Mouse (Mus musculus): ENCODE measurements around the gene Pgm2. TPM values are rescaled to one million over a fixed set of nuclear protein-coding genes. Genes with fewer than 3 reads are reported as not detected.

The Pgm2 gene
- polyA plus RNA-seq, 1 experiment from 2014 or later = 18.4 TPM

DNA sequence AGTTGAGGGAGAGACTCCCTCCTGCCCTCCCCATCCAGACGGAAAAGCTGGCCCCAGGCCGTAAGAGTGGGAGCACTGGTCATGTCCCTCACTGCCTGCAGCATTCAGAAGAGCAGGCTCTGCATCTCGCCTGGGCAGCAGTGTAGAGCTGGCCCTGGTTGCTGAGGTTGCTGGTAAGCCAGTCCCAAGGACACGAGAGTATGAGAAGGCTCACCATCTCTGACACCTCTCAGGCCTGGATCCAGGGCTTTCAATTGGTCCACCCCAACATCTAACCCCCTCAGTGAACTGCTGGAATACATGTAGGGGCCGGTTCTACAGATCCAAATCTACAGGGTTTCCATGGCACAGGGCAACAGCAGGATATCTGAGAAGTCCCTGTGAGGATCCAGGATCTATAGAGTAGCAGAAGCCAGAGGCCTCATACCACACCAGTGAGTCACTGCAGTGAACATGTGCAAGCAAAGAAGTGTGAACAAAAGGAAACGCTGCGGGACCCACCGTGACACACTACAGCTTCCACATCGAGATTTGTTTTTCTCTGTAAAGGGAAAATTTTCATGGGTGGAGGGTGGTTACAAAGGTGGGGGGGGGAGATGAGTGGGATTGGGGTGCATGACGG lies 53.7 kb downstream of the Pgm2 start:
- Histone ChIP-seq H3K9ac (replicated peaks; ENCODE audit: low read depth, low read length) (no peak overlapping the region), H3K27ac (ENCODE audit: low read depth, low read length) (no peak overlapping the region), H3K36me3 (ENCODE audit: control insufficient read depth, insufficient read depth, low read length) (no peaks in the 10 kb centered on the region), H3K4me3 (ENCODE audit: low read depth, low read length) (no peak overlapping the region), H3K4me2 (ENCODE audit: low read depth, low read length) (no peak overlapping the region), H3K9me3 (ENCODE audit: control insufficient read depth, low read length) (no peaks in the 10 kb centered on the region), H3K4me1 (ENCODE audit: control insufficient read depth, insufficient read depth, low read length) (no peaks in the 10 kb centered on the region), H3K27me3 (ENCODE audit: control insufficient read depth, insufficient read depth, low read length) (no peaks in the 10 kb centered on the region)
- 83% methylated on average over 10 of the region's 10 CpGs for WGBS
- no peak for ATAC-seq (ENCODE audit: low read depth)

DNA sequence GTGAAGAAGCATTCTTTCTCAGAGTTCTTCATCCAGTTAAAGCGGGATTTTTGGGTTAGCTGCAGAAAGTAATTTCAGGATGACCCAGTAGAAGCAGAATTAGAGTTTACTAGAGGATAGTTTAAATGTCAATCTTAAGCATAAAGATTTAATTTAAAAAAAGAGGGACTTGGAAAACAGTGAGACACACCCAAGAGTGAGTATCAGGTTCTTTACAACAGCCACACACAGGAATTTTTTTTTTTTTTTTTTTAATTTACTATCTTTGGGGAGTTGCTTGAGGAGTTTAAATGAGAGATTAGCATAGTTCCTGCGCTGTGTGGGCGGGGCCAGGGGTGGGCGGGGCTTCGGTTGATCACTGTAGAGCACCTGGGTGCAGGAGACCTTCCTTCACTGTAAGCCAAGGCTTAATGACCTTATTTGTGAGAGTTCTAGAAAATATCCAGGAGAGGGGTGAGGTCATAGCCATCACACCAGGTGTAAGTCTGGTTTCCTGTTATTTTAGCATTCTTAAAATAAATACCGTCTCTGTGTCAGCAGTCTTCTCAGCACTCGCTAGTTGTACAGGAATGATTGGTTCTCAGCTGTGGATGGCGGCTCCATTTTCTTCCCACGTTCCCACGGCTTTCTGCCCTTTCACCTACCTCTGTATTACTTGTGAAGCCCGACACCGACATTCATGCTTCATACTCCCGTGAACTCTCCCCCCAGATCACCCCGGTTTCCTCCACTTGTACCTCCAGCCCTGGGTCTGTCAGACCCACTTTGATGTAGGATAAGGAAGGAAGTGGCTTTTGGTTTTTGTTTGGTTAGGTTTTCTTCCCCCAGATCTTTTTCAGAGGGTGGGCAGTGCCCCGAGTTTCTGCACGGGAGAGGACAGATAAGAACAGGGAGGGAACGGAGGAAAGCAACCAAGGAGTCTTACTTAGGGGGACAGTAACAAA lies 56.7 kb downstream of the Pgm2 start:
- Histone ChIP-seq H3K9me3 (ENCODE audit: control insufficient read depth, low read length) (no peaks in the 10 kb centered on the region), H3K27me3 (ENCODE audit: control insufficient read depth, insufficient read depth, low read length) (no peaks in the 10 kb centered on the region), H3K4me1 (ENCODE audit: control insufficient read depth, insufficient read depth, low read length) (no peaks in the 10 kb centered on the region), H3K4me3 (ENCODE audit: low read depth, low read length) (no peak overlapping the region), H3K27ac (ENCODE audit: low read depth, low read length) (no peak overlapping the region), H3K4me2 (ENCODE audit: low read depth, low read length) (no peak overlapping the region), H3K36me3 (ENCODE audit: control insufficient read depth, insufficient read depth, low read length) (no peaks in the 10 kb centered on the region), H3K9ac (replicated peaks; ENCODE audit: low read depth, low read length) (no peak overlapping the region)
- 36% methylated on average over 17 of the region's 17 CpGs for WGBS
- no peak for ATAC-seq (ENCODE audit: low read depth)

DNA sequence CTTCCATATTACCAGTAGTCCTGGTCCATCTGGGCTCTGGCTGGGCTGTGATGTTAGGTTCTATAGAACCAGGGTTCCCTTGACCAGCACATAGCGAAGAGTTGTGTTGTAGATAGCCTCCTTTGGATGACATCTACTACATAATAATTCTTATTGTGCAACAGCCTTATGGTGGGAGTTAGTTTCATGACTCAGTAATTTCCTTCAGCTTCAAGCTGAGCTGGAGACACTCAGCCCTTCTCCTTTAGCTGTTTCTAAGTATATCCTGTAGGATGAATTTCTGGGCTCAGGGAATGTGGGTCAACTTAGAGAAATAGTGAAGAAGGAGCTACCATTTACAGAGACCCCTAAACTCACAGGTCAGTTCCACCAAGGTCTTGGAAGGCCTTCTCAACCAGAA lies 60.6 kb downstream of the Pgm2 start:
- Histone ChIP-seq H3K9ac (replicated peaks; ENCODE audit: low read depth, low read length) (no peak overlapping the region), H3K27ac (ENCODE audit: low read depth, low read length) (no peak overlapping the region), H3K9me3 (ENCODE audit: control insufficient read depth, low read length) (no peaks in the 10 kb centered on the region), H3K36me3 (ENCODE audit: control insufficient read depth, insufficient read depth, low read length) (no peaks in the 10 kb centered on the region), H3K4me3 (ENCODE audit: low read depth, low read length) (no peak overlapping the region), H3K27me3 (ENCODE audit: control insufficient read depth, insufficient read depth, low read length) (0 out of 2 replicates have a peak, but pooled peaks cover under 1% of the 10 kb centered on the region), H3K4me2 (ENCODE audit: low read depth, low read length) (no peak overlapping the region), H3K4me1 (ENCODE audit: control insufficient read depth, insufficient read depth, low read length) (no peaks in the 10 kb centered on the region)
- 92% methylated on average over 1 of the region's 1 CpGs for WGBS
- no peak for ATAC-seq (ENCODE audit: low read depth)

DNA sequence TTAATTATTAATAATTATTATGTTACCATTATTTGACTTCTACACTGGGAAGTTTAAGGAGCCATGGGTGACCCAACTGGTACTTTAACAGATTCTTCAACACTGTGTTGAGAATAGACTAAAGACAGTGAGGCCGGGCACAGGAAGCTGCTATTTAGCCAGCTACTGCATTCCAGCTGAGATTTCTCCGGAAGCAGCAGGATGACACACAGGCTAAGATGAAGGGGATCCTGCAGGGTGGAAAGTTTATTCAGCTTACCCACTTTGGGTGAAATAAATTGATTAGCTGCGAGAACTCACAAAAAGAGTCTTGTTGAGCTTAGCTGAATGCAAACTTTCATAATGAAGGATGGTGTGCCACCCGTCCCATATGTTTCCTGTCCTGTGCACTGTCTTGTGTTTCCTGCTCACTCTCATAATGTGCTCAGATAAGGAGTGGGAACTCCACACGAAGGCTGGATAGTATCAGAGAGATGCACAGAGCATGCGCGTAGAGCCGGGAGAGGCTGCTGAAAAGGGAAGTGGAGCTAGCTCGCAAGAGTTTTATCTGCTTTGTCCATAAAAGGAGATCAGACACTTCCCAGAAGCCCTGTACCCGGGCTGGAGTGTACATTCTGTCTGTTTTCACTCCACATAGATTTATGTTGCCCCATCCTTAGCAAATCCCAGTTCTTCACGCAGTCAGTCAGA lies 63.3 kb downstream of the Pgm2 start, which contains the start of gene Tbc1d1:
Tbc1d1 (plus strand) TSS at position 445 of the 690 bp plus-strand sequence.
- no peaks in the 10 kb centered on the region for H3K36me3 ChIP-seq (ENCODE audit: control insufficient read depth, insufficient read depth, low read length)
- H3K4me2 ChIP-seq (ENCODE audit: low read depth, low read length) = peak within 1 kb of the TSS; percentile 12; the same call in 1 of the 2 replicates
- H3K9me3 ChIP-seq (ENCODE audit: control insufficient read depth, low read length) = no peaks in the 10 kb centered on the region
- WGBS = 54% methylated on average over 11 of the region's 11 CpGs
- no peak within 1 kb of the TSS for H3K4me3 ChIP-seq (ENCODE audit: low read depth, low read length)
- H3K27me3 ChIP-seq (ENCODE audit: control insufficient read depth, insufficient read depth, low read length) = peaks cover 7% of the 10 kb centered on the region; the same call in 1 of the 2 replicates
- H3K27ac ChIP-seq (ENCODE audit: low read depth, low read length) = no peak within 1 kb of the TSS
- H3K9ac ChIP-seq (replicated peaks; ENCODE audit: low read depth, low read length) = no peak within 1 kb of the TSS
- ATAC-seq (ENCODE audit: low read depth) = no peak
- H3K4me1 ChIP-seq (ENCODE audit: control insufficient read depth, insufficient read depth, low read length) = 0 out of 2 replicates have a peak, but pooled peaks cover 2% of the 10 kb centered on the region

DNA sequence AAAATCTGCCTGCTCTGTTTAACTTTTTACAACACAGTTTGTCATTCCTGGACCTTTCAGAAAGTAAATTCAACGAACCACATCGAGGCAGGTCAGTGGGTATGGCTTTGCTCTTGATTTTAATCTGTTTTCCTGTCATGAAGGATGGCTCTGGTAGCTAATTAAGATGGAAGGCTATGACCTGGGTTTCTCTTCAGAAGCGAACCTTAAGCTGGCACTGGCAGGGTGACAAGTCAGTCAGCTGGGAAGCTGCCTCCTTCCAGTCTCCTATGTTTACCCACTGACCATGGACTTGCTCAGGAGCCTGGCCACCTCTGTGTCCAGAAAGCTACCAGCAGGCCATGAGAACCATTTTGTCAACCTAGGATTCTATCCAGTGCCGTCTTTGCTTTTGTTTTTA lies 63.8 kb downstream of the Pgm2 start:
- Histone ChIP-seq H3K4me3 (ENCODE audit: low read depth, low read length) (no peak overlapping the region), H3K27me3 (ENCODE audit: control insufficient read depth, insufficient read depth, low read length) (peaks cover 10% of the 10 kb centered on the region; the same call in 1 of the 2 replicates), H3K9me3 (ENCODE audit: control insufficient read depth, low read length) (no peaks in the 10 kb centered on the region), H3K4me2 (ENCODE audit: low read depth, low read length) (peak overlapping the region; percentile 12; the same call in 1 of the 2 replicates), H3K4me1 (ENCODE audit: control insufficient read depth, insufficient read depth, low read length) (0 out of 2 replicates have a peak, but pooled peaks cover 2% of the 10 kb centered on the region), H3K9ac (replicated peaks; ENCODE audit: low read depth, low read length) (no peak overlapping the region), H3K27ac (ENCODE audit: low read depth, low read length) (no peak overlapping the region), H3K36me3 (ENCODE audit: control insufficient read depth, insufficient read depth, low read length) (no peaks in the 10 kb centered on the region)
- no peak for ATAC-seq (ENCODE audit: low read depth)
- 55% methylated on average over 4 of the region's 4 CpGs for WGBS

DNA sequence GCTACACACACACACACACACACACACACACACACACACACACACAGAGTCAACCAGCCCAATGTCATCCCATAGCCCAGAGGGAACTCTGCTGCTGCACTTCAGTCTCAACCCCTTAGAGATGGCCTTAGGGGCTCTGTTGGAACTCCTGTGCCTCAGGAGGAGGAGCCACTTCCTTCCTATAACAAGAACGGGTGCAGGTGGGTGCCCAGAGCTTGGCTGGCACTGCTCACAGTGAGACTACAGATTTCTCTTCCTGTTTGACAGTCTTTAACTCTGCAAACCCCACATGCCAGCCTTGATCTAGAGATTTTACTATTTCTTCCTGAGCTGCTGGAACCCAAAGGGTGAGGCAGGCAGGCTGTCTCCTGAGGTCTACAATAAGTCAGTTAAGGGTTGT lies 65.2 kb downstream of the Pgm2 start:
- H3K4me1 ChIP-seq (ENCODE audit: control insufficient read depth, insufficient read depth, low read length) = 0 out of 2 replicates have a peak, but pooled peaks cover 2% of the 10 kb centered on the region
- H3K9me3 ChIP-seq (ENCODE audit: control insufficient read depth, low read length) = no peaks in the 10 kb centered on the region
- peaks cover 10% of the 10 kb centered on the region; the same call in 1 of the 2 replicates for H3K27me3 ChIP-seq (ENCODE audit: control insufficient read depth, insufficient read depth, low read length)
- H3K4me3 ChIP-seq (ENCODE audit: low read depth, low read length) = no peak overlapping the region
- no peak for ATAC-seq (ENCODE audit: low read depth)
- H3K36me3 ChIP-seq (ENCODE audit: control insufficient read depth, insufficient read depth, low read length) = no peaks in the 10 kb centered on the region
- H3K27ac ChIP-seq (ENCODE audit: low read depth, low read length) = no peak overlapping the region
- 64% methylated on average over 1 of the region's 1 CpGs for WGBS
- no peak overlapping the region for H3K9ac ChIP-seq (replicated peaks; ENCODE audit: low read depth, low read length)
- H3K4me2 ChIP-seq (ENCODE audit: low read depth, low read length) = no peak overlapping the region

DNA sequence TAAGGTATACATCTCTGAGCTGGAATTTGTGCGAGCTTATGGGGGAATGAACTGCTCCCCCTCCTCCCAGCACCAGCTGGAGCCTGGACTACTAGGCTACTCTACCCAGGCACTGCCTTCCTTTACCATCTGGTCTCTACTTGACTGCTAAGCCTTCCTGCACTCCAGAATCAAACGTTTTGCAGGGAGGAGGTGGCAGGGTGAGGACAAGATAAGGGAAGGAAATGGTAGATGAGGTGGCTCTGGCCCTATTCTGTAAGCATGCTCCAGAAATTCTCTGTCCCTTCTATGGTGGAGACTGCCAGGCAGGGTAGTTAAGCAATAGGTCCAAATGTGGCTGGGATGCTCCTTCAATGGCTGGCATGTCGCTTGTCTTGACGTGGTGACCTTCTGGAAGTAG lies 65.8 kb downstream of the Pgm2 start:
- Histone ChIP-seq H3K36me3 (ENCODE audit: control insufficient read depth, insufficient read depth, low read length) (no peaks in the 10 kb centered on the region), H3K27me3 (ENCODE audit: control insufficient read depth, insufficient read depth, low read length) (peaks cover 10% of the 10 kb centered on the region; the same call in 1 of the 2 replicates), H3K9ac (replicated peaks; ENCODE audit: low read depth, low read length) (no peak overlapping the region), H3K9me3 (ENCODE audit: control insufficient read depth, low read length) (no peaks in the 10 kb centered on the region), H3K27ac (ENCODE audit: low read depth, low read length) (no peak overlapping the region), H3K4me2 (ENCODE audit: low read depth, low read length) (peak overlapping the region; percentile 100), H3K4me3 (ENCODE audit: low read depth, low read length) (no peak overlapping the region), H3K4me1 (ENCODE audit: control insufficient read depth, insufficient read depth, low read length) (0 out of 2 replicates have a peak, but pooled peaks cover 2% of the 10 kb centered on the region)
- ATAC-seq (ENCODE audit: low read depth) = no peak
- 37% methylated on average over 4 of the region's 4 CpGs for WGBS

DNA sequence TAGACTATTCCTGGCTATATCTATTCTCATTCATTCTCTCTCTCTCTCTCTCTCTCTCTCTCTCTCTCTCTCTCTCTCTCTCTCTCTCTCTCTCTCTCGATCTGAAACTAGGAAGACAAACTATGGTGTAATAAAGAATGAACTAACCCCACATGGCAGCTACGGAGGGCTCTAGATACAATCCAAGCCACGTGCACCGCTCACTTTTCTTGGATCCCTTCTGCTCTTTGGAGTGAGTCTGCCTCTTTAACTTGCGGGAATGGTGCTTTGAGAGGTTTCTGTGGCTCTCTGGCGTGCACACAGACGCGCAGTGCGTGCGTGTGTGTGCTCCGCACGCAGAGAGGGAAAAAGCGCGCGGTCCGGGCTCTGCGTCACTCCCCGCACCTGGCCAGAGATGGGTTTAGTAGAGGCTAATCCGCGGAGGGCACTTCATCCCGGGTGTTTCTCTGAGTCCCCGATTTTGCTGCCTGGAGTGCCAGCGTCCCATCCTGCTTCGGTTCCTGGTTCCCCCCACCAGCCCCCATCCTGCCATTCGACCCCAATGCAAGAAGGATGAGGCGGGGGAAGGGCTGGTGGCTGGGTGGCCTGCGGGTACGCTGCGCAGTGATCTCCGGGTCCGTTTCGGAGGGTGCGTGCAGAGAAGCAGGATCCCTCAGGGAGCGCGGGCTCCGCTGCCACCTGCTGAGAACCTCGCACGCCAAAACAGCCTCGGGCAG lies 66.5 kb downstream of the Pgm2 start:
- no peaks in the 10 kb centered on the region for H3K9me3 ChIP-seq (ENCODE audit: control insufficient read depth, low read length)
- peaks cover 10% of the 10 kb centered on the region; the same call in 1 of the 2 replicates for H3K27me3 ChIP-seq (ENCODE audit: control insufficient read depth, insufficient read depth, low read length)
- H3K9ac ChIP-seq (replicated peaks; ENCODE audit: low read depth, low read length) = peak overlapping the region; percentile 61
- H3K4me3 ChIP-seq (ENCODE audit: low read depth, low read length) = peak overlapping the region; percentile 60
- no peaks in the 10 kb centered on the region for H3K36me3 ChIP-seq (ENCODE audit: control insufficient read depth, insufficient read depth, low read length)
- ATAC-seq (ENCODE audit: low read depth) = peak; percentile 70
- 0 out of 2 replicates have a peak, but pooled peaks cover 2% of the 10 kb centered on the region for H3K4me1 ChIP-seq (ENCODE audit: control insufficient read depth, insufficient read depth, low read length)
- peak overlapping the region; percentile 100 for H3K4me2 ChIP-seq (ENCODE audit: low read depth, low read length)
- WGBS = 1% methylated on average over 37 of the region's 39 CpGs
- H3K27ac ChIP-seq (ENCODE audit: low read depth, low read length) = no peak overlapping the region

All from neural tube, embryonic 14.5 days (tissue).